Mouse (Mus musculus): ENCODE results near the gene Cbx8.

DNA sequence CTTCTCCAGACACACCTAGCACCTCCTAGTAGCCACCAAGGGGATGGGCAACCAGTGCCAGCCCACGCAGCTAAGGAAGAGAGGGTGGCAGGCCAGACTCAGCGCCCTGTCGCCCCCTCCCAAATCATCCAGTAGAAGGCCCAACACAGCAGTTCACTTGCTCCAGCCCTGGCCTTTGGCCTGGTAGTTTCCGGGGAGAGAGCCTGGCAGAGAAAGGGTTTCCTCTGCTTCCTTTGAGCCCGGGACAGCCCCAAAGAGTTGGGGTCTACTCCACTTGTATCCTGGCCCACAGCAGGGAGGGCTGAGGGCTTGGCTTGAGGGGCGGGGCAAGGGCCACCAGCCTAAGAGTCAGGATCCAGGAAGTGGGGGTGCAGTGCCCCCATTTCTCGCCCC is 38.7 kb upstream of the Cbx8 start:
- TF ChIP-seq CTCF (IDR thresholded peaks at IDR 0.05; ENCODE audit: low read depth) = no peak
- TF ChIP-seq EP300 (optimal IDR thresholded peaks at IDR 0.05) = no peak

Measured in stomach, postnatal 0 days (tissue).